Comparison of ENCODE assay signal across 21 mouse cellular contexts in the genomic region with DNA sequence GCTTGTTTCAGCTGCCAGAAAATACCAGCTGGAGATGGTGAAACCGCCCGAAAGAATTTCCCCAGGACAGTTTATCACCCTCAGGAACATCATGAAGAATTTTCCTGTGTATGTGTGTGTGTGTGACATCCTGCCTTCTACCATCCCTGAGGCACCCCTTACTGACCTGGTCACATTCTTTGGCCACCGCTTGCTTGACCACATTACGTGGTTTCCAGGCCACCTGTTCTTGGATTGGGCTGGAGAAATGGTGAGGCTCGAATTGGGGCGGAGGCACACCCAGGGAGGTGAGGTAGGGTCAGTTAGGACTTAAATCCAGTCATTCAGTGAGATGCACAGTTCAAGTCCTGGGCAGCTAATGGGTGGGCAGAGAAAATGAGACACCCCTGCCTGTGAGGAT. TPM values are rescaled to one million over a fixed set of nuclear protein-coding genes. Genes with fewer than 3 reads are reported as not detected.
"Had no signal": no experiment of that assay in that cellular context is flagged by ENCODE, and none has a peak within 500 bp of the region (broad histone marks: within the 10 kb centered on the region; RNA-seq: fewer than 3 reads in every experiment).

No protein-coding gene starts in this region.

- H3K9ac ChIP-seq: heart, embryonic 12.5 days; hindbrain, embryonic 12.5 days; hindbrain, embryonic 14.5 days; kidney, embryonic 15.5 days; limb, embryonic 13.5 days; limb, embryonic 15.5 days; liver, embryonic 12.5 days had no signal

- H3K4me1 ChIP-seq: kidney, embryonic 15.5 days; limb, embryonic 13.5 days; limb, embryonic 15.5 days; liver, embryonic 12.5 days had no signal

- H3K4me3 ChIP-seq: gastrocnemius, adult 2 months; heart, embryonic 10.5 days; heart, embryonic 12.5 days; hindbrain, embryonic 10.5 days; hindbrain, embryonic 12.5 days; kidney, embryonic 15.5 days; limb, embryonic 13.5 days; limb, embryonic 15.5 days; liver, embryonic 12.5 days had no signal

- H3K4me2 ChIP-seq: heart, embryonic 12.5 days; hindbrain, embryonic 12.5 days; hindbrain, embryonic 14.5 days; kidney, embryonic 15.5 days; limb, embryonic 13.5 days; limb, embryonic 15.5 days; liver, embryonic 12.5 days had no signal

- H3K36me3 ChIP-seq: heart, embryonic 10.5 days; heart, embryonic 12.5 days; hindbrain, embryonic 10.5 days; hindbrain, embryonic 12.5 days; kidney, embryonic 15.5 days; limb, embryonic 13.5 days; limb, embryonic 15.5 days; liver, embryonic 12.5 days had no signal

- H3K27ac ChIP-seq: gastrocnemius, adult 2 months; heart, embryonic 10.5 days; hindbrain, embryonic 10.5 days; hindbrain, embryonic 12.5 days; hindbrain, embryonic 14.5 days; kidney, embryonic 15.5 days; kidney, postnatal 0 days; limb, embryonic 13.5 days; limb, embryonic 15.5 days; liver, embryonic 12.5 days had no signal

- ATAC-seq: hindbrain, embryonic 16.5 days; inflammation-experienced regulatory T-cells, adult 6 months; liver, embryonic 12.5 days had no signal

- DNase-seq: gastrocnemius, adult 2 months; gastrocnemius, postnatal 10 days; gastrocnemius, postnatal 25 days; heart, adult 18-20 months; heart, postnatal 10 days; heart, postnatal 4 days; layer of hippocampus, adult 9-11 months; layer of hippocampus, postnatal 36 days; left cerebral cortex, postnatal 4 days had no signal

- H3K9me3 ChIP-seq: heart, embryonic 10.5 days; heart, embryonic 12.5 days; hindbrain, embryonic 10.5 days; hindbrain, embryonic 12.5 days; kidney, embryonic 15.5 days; limb, embryonic 13.5 days; limb, embryonic 15.5 days; liver, embryonic 12.5 days had no signal

RNA-seq across cellular contexts. Expression of gene Irx3, which starts 48.1 kb away (rescaled TPM):
- polyA plus RNA-seq: inflammation-experienced regulatory T-cells, adult 6 months had no signal
